Mouse (Mus musculus): ENCODE results near the gene Sh3gl3. TPM values are rescaled to one million over a fixed set of nuclear protein-coding genes. Genes with fewer than 3 reads are reported as not detected.

The Sh3gl3 gene
- polyA plus RNA-seq, 1 experiment from 2014 or later = 4.0 TPM

- H3K9ac ChIP-seq (ENCODE audit: low read length) = no peak overlapping the region
- WGBS = 62% methylated on average over 2 of the region's 2 CpGs
These were observed 121.0 kb downstream of the Sh3gl3 start for GRCm38 (mm10) chr7:82294611-82295010.

GRCm38 (mm10) chr7:82308398-82308797 lies 134.8 kb downstream of the Sh3gl3 start:
- H3K9me3 ChIP-seq (ENCODE audit: control insufficient read depth, low read length) = no peaks in the 10 kb centered on the region
- no peaks in the 10 kb centered on the region for H3K4me1 ChIP-seq (replicated peaks; ENCODE audit: control insufficient read depth, insufficient read depth)
- DNase-seq (ENCODE audit: low spot score) (no peak), ATAC-seq (ENCODE audit: low FRiP score, low TSS enrichment) (no peak)
- no peak overlapping the region for H3K9ac ChIP-seq (ENCODE audit: low read length)
- H3K27ac ChIP-seq (replicated peaks) = no peak overlapping the region
- TF ChIP-seq EP300 (optimal IDR thresholded peaks at IDR 0.05) (no peak), CTCF (IDR thresholded peaks at IDR 0.05; ENCODE audit: low read depth) (no peak)
- no peaks in the 10 kb centered on the region for H3K27me3 ChIP-seq (ENCODE audit: control insufficient read depth, insufficient read depth, low read length)
- no peaks in the 10 kb centered on the region for H3K36me3 ChIP-seq (ENCODE audit: control insufficient read depth, insufficient read depth, low read length)
- WGBS = 71% methylated on average over 4 of the region's 4 CpGs
- H3K4me3 ChIP-seq (ENCODE audit: low read depth, low read length) = no peak overlapping the region
- no peak overlapping the region for H3K4me2 ChIP-seq (replicated peaks; ENCODE audit: low read depth)

More at GRCm38 (mm10) chr7:82294611-82295010, 121.0 kb downstream of the Sh3gl3 start:
- TF ChIP-seq CTCF (IDR thresholded peaks at IDR 0.05; ENCODE audit: low read depth) (no peak), EP300 (optimal IDR thresholded peaks at IDR 0.05) (no peak)
- DNase-seq (ENCODE audit: low spot score) = no peak
- H3K27ac ChIP-seq (replicated peaks) = no peak overlapping the region
- H3K36me3 ChIP-seq (ENCODE audit: control insufficient read depth, insufficient read depth, low read length) = no peaks in the 10 kb centered on the region
- H3K4me2 ChIP-seq (replicated peaks; ENCODE audit: low read depth) = no peak overlapping the region
- H3K9me3 ChIP-seq (ENCODE audit: control insufficient read depth, low read length) = no peaks in the 10 kb centered on the region
- H3K4me3 ChIP-seq (ENCODE audit: low read depth, low read length) = no peak overlapping the region
- no peak for ATAC-seq (ENCODE audit: low FRiP score, low TSS enrichment)
- H3K27me3 ChIP-seq (ENCODE audit: control insufficient read depth, insufficient read depth, low read length) = no peaks in the 10 kb centered on the region
- no peaks in the 10 kb centered on the region; the same call in 1 of the 2 replicates for H3K4me1 ChIP-seq (replicated peaks; ENCODE audit: control insufficient read depth, insufficient read depth)

- Histone ChIP-seq H3K4me1 (replicated peaks; ENCODE audit: control insufficient read depth, insufficient read depth) (no peaks in the 10 kb centered on the region), H3K4me3 (ENCODE audit: low read depth, low read length) (no peak overlapping the region), H3K27me3 (ENCODE audit: control insufficient read depth, insufficient read depth, low read length) (no peaks in the 10 kb centered on the region), H3K9me3 (ENCODE audit: control insufficient read depth, low read length) (no peaks in the 10 kb centered on the region), H3K36me3 (ENCODE audit: control insufficient read depth, insufficient read depth, low read length) (no peaks in the 10 kb centered on the region), H3K27ac (replicated peaks) (no peak overlapping the region), H3K4me2 (replicated peaks; ENCODE audit: low read depth) (no peak overlapping the region), H3K9ac (ENCODE audit: low read length) (no peak overlapping the region)
- DNase-seq (ENCODE audit: low spot score) (no peak), ATAC-seq (ENCODE audit: low FRiP score, low TSS enrichment) (no peak)
- TF ChIP-seq EP300 (optimal IDR thresholded peaks at IDR 0.05) = no peak
- TF ChIP-seq CTCF (IDR thresholded peaks at IDR 0.05; ENCODE audit: low read depth) = no peak
- 81% methylated on average over 12 of the region's 12 CpGs for WGBS
These were observed 144.9 kb downstream of the Sh3gl3 start for GRCm38 (mm10) chr7:82318515-82318914.

- no peak overlapping the region for H3K4me3 ChIP-seq (ENCODE audit: low read depth, low read length)
- no peaks in the 10 kb centered on the region for H3K9me3 ChIP-seq (ENCODE audit: control insufficient read depth, low read length)
- peak; percentile 6 for DNase-seq (ENCODE audit: low spot score)
- 65% methylated on average over 1 of the region's 1 CpGs for WGBS
- ATAC-seq (ENCODE audit: low FRiP score, low TSS enrichment) = no peak
- no peak overlapping the region for H3K27ac ChIP-seq (replicated peaks)
- no peaks in the 10 kb centered on the region; the same call in 1 of the 2 replicates for H3K27me3 ChIP-seq (ENCODE audit: control insufficient read depth, insufficient read depth, low read length)
- no peak overlapping the region for H3K4me2 ChIP-seq (replicated peaks; ENCODE audit: low read depth)
- no peaks in the 10 kb centered on the region for H3K4me1 ChIP-seq (replicated peaks; ENCODE audit: control insufficient read depth, insufficient read depth)
- no peak overlapping the region for H3K9ac ChIP-seq (ENCODE audit: low read length)
- TF ChIP-seq EP300 (optimal IDR thresholded peaks at IDR 0.05) (no peak), CTCF (IDR thresholded peaks at IDR 0.05; ENCODE audit: low read depth) (no peak)
- no peaks in the 10 kb centered on the region for H3K36me3 ChIP-seq (ENCODE audit: control insufficient read depth, insufficient read depth, low read length)
These were observed 153.0 kb downstream of the Sh3gl3 start for GRCm38 (mm10) chr7:82326616-82327015.

- no peaks in the 10 kb centered on the region for H3K9me3 ChIP-seq (ENCODE audit: control insufficient read depth, low read length)
- H3K27me3 ChIP-seq (ENCODE audit: control insufficient read depth, insufficient read depth, low read length) = no peaks in the 10 kb centered on the region; the same call in 1 of the 2 replicates
- H3K36me3 ChIP-seq (ENCODE audit: control insufficient read depth, insufficient read depth, low read length) = no peaks in the 10 kb centered on the region
- DNase-seq (ENCODE audit: low spot score) (peak; percentile 6), ATAC-seq (ENCODE audit: low FRiP score, low TSS enrichment) (no peak)
- no peak overlapping the region for H3K4me2 ChIP-seq (replicated peaks; ENCODE audit: low read depth)
- no peak overlapping the region for H3K4me3 ChIP-seq (ENCODE audit: low read depth, low read length)
- TF ChIP-seq CTCF (IDR thresholded peaks at IDR 0.05; ENCODE audit: low read depth) = no peak
- no peak for TF ChIP-seq EP300 (optimal IDR thresholded peaks at IDR 0.05)
- H3K9ac ChIP-seq (ENCODE audit: low read length) = no peak overlapping the region
- H3K27ac ChIP-seq (replicated peaks) = no peak overlapping the region
- no peaks in the 10 kb centered on the region for H3K4me1 ChIP-seq (replicated peaks; ENCODE audit: control insufficient read depth, insufficient read depth)
- 58% methylated on average over 4 of the region's 4 CpGs for WGBS
These were observed 153.6 kb downstream of the Sh3gl3 start for GRCm38 (mm10) chr7:82327201-82327600.

GRCm38 (mm10) chr7:82327881-82328280 lies 154.2 kb downstream of the Sh3gl3 start:
- Histone ChIP-seq H3K36me3 (ENCODE audit: control insufficient read depth, insufficient read depth, low read length) (no peaks in the 10 kb centered on the region), H3K9me3 (ENCODE audit: control insufficient read depth, low read length) (no peaks in the 10 kb centered on the region), H3K4me2 (replicated peaks; ENCODE audit: low read depth) (no peak overlapping the region), H3K27me3 (ENCODE audit: control insufficient read depth, insufficient read depth, low read length) (no peaks in the 10 kb centered on the region; the same call in 1 of the 2 replicates), H3K4me1 (replicated peaks; ENCODE audit: control insufficient read depth, insufficient read depth) (no peaks in the 10 kb centered on the region), H3K4me3 (ENCODE audit: low read depth, low read length) (no peak overlapping the region), H3K27ac (replicated peaks) (no peak overlapping the region), H3K9ac (ENCODE audit: low read length) (no peak overlapping the region)
- ATAC-seq (ENCODE audit: low FRiP score, low TSS enrichment) = no peak
- DNase-seq (ENCODE audit: low spot score) = peak; percentile 2
- 61% methylated on average over 5 of the region's 5 CpGs for WGBS
- no peak for TF ChIP-seq CTCF (IDR thresholded peaks at IDR 0.05; ENCODE audit: low read depth)
- no peak for TF ChIP-seq EP300 (optimal IDR thresholded peaks at IDR 0.05)
